Comparison of ENCODE assay signal across 10 mouse cellular contexts in the genomic region with DNA sequence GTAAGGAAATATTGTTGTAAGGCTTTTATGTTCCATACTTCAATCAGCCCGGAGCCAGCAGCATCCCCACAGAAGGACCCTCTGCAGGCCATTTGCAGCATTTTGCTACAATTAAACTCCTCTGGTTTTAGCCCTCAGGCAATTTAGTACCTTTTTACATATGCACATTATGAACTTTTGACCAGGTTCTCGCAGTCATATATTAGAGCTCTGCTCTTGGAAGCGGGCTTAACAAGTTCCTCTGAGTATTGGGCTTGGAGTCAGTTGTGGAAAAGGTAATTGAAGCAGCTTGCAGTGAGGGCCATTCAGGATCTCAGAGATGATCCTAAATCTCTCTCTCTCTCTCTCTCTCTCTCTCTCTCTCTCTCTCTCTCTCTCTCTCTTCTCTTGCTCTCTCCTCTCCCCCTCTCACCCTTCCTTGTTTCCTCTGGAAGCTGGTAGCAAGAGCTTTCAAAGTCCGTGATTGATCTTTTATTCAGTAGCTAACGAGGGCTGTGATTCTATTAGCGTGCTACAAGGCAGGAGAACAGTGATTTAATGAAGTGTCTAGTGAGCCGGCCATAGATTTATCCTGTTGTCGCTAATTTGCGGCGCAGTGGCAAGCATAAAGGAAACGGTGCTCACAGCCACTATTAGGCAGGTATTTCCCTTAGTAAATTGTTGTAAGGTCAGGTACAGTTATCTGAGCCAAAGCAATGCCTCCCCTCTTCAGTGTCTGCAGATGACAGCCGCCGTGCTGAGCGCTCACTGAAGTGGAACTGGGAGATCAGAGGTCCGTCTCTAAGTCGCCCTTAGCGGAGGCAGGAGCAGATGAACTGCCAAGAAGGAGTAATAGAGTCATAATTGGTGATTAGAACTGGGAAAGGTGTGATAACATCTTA.
DNase-seq lines count a peak whose midpoint lies in the region; ATAC-seq and TF ChIP-seq lines count a peak whose summit lies in the region.
"Had no signal": no experiment of that assay in that cellular context is flagged by ENCODE, and none has a peak within 500 bp of the region (broad histone marks: within the 10 kb centered on the region; RNA-seq: fewer than 3 reads in every experiment).

No protein-coding gene starts in this region.

- H3K4me1 ChIP-seq in hindbrain, embryonic 14.5 days (replicated peaks; ENCODE audit: control insufficient read depth, insufficient read depth, low read length), result peaks cover 18% of the 10 kb centered on the region; the same call in 1 of the 2 replicates
- H3K4me1 ChIP-seq in limb, embryonic 14.5 days (ENCODE audit: control insufficient read depth, insufficient read depth, low read length), result peaks cover 22% of the 10 kb centered on the region
- H3K4me1 ChIP-seq: liver, embryonic 12.5 days had no signal

- intact Hi-C loops in left cerebral cortex, postnatal 25 days (cut with DNase I), result no loop called here

- TF ChIP-seq POLR2A in limb, embryonic 14.5 days (IDR thresholded peaks at IDR 0.05; ENCODE audit: borderline replicate concordance, extremely low read depth, insufficient read depth, insufficient read length), result no peak

- DNase-seq in cerebellum, adult 9-11 months, result no peak
- peak; percentile 30 to 33 for DNase-seq in cerebellum, postnatal 10 days
- DNase-seq in hindbrain, embryonic 14.5 days (ENCODE audit: low spot score), result no peak
- DNase-seq in limb, embryonic 14.5 days (ENCODE audit: low spot score), result peak; percentile 70
- DNase-seq in left cerebral cortex, postnatal 25 days (ENCODE audit: low spot score in 2 of 2), result no peak
- DNase-seq in left cerebral cortex, adult 11 months (ENCODE audit: low spot score), result no peak
- no peak for DNase-seq in thymus, postnatal 10 days (ENCODE audit: low spot score in 2 of 2)
- DNase-seq: gastrocnemius, adult 2 months had no signal

- no peak overlapping the region for H3K9ac ChIP-seq in hindbrain, embryonic 14.5 days
- H3K9ac ChIP-seq in limb, embryonic 14.5 days (ENCODE audit: low read depth, low read length, severe bottlenecking), result no peak overlapping the region
- H3K9ac ChIP-seq: liver, embryonic 12.5 days had no signal

- WGBS in hindbrain, embryonic 14.5 days, result 28% methylated on average over 17 of the region's 17 CpGs
- WGBS in limb, embryonic 14.5 days, result 19% methylated on average over 17 of the region's 17 CpGs

- H3K36me3 ChIP-seq in hindbrain, embryonic 14.5 days (replicated peaks; ENCODE audit: control insufficient read depth, insufficient read depth), result no peaks in the 10 kb centered on the region
- H3K36me3 ChIP-seq in limb, embryonic 14.5 days (ENCODE audit: control insufficient read depth, insufficient read depth, low read length), result no peaks in the 10 kb centered on the region
- H3K36me3 ChIP-seq: liver, embryonic 12.5 days had no signal

- no peak overlapping the region for H3K4me3 ChIP-seq in hindbrain, embryonic 14.5 days (replicated peaks; ENCODE audit: low read length)
- H3K4me3 ChIP-seq in limb, embryonic 14.5 days (replicated peaks; ENCODE audit: low read length), result no peak overlapping the region
- H3K4me3 ChIP-seq: gastrocnemius, adult 2 months; liver, embryonic 12.5 days had no signal

- peak overlapping the region; percentile 32 for H3K4me2 ChIP-seq in hindbrain, embryonic 14.5 days (replicated peaks)
- peak overlapping the region; percentile 31 for H3K4me2 ChIP-seq in limb, embryonic 14.5 days (replicated peaks; ENCODE audit: low read depth, low read length, severe bottlenecking)
- H3K4me2 ChIP-seq: liver, embryonic 12.5 days had no signal

- no peaks in the 10 kb centered on the region for H3K9me3 ChIP-seq in hindbrain, embryonic 14.5 days (ENCODE audit: control insufficient read depth, low read length)
- H3K9me3 ChIP-seq in limb, embryonic 14.5 days (ENCODE audit: control insufficient read depth, low read length), result no peaks in the 10 kb centered on the region
- H3K9me3 ChIP-seq: liver, embryonic 12.5 days had no signal

- 0 out of 2 replicates have a peak, but pooled peaks have one; percentile 10 for ATAC-seq in cerebellum, adult (ENCODE audit: insufficient number of reproducible peaks, low FRiP score, low TSS enrichment)
- ATAC-seq in hindbrain, embryonic 14.5 days (ENCODE audit: low FRiP score), result no peak
- peak; percentile 50 for ATAC-seq in limb, embryonic 14.5 days (ENCODE audit: low FRiP score, low read depth)
- ATAC-seq: liver, embryonic 12.5 days had no signal

- H3K27ac ChIP-seq in hindbrain, embryonic 14.5 days, result no peak overlapping the region; the same call in 1 of the 2 replicates
- H3K27ac ChIP-seq in limb, embryonic 14.5 days (replicated peaks; ENCODE audit: low read depth, low read length), result no peak overlapping the region; the same call in 1 of the 2 replicates
- H3K27ac ChIP-seq: gastrocnemius, adult 2 months; liver, embryonic 12.5 days had no signal

- peaks cover 3% of the 10 kb centered on the region; the same call in 1 of the 2 replicates for H3K27me3 ChIP-seq in hindbrain, embryonic 14.5 days (ENCODE audit: control insufficient read depth, insufficient read depth, low read length)
- no peaks in the 10 kb centered on the region for H3K27me3 ChIP-seq in limb, embryonic 14.5 days (ENCODE audit: control insufficient read depth, insufficient read depth, low read length)
- H3K27me3 ChIP-seq: liver, embryonic 12.5 days had no signal

Comparison
In these comparisons a context has a peak if more than half of its experiments do, and no peak if none do; other contexts are left out.
1. DNase-seq: peak in cerebellum, postnatal 10 days (2 of 2) and limb, embryonic 14.5 days (single experiment); none in cerebellum, adult 9-11 months (single experiment), hindbrain, embryonic 14.5 days (single experiment), left cerebral cortex, postnatal 25 days (0 of 2), left cerebral cortex, adult 11 months (single experiment) and thymus, postnatal 10 days (0 of 2).